Mouse (Mus musculus) megakaryocyte-erythroid progenitor cell, adult 5-6 weeks (primary cell): ENCODE data around the gene Stag1. TPM values are rescaled to one million over a fixed set of nuclear protein-coding genes. Genes with fewer than 3 reads are reported as not detected.

Experiments
- ATAC-seq: replicated peaks from 2 replicates; pipeline ENCODE4 v1.8.0; 2016; ENCODE audit warnings: mild to moderate bottlenecking, inconsistent platforms; ENCODE audit not compliant: severe bottlenecking, poor library complexity, low FRiP score, low TSS enrichment
- total RNA-seq, 2 experiments: library from RNA; stranded (forward) in 1 of 2; stranded (reverse) in 1 of 2; fragments of 200-1000, 215-1000 nt in 1 of 2; fragments of >200 nt in 1 of 2; fragmentation: Nextera tagmentation in 1 of 2; gene quantifications; 2 replicates each; pipeline ENCODE4 v1.2.3; 2014 to 2017

The Stag1 gene
- total RNA-seq, 2 experiments from 2014 or later: 68.5 to 88.8 TPM

GRCm38 (mm10) chr9:100602130-100602529, 4.5 kb downstream of the Stag1 start:
- no peak for ATAC-seq

GRCm38 (mm10) chr9:100603156-100603555, 5.6 kb downstream of the Stag1 start:
- ATAC-seq: no peak

GRCm38 (mm10) chr9:100605522-100605921, 7.9 kb downstream of the Stag1 start:
- no peak for ATAC-seq

- no peak for ATAC-seq
Observed at GRCm38 (mm10) chr9:100605985-100606554, 8.5 kb downstream of the Stag1 start.

- no peak for ATAC-seq
Observed at GRCm38 (mm10) chr9:100613501-100614071, 16.0 kb downstream of the Stag1 start.

GRCm38 (mm10) chr9:100616947-100617346, 19.3 kb downstream of the Stag1 start:
- no peak for ATAC-seq

GRCm38 (mm10) chr9:100626258-100626657, 28.7 kb downstream of the Stag1 start:
- ATAC-seq: no peak

GRCm38 (mm10) chr9:100640754-100641153, 43.2 kb downstream of the Stag1 start:
- ATAC-seq: no peak

GRCm38 (mm10) chr9:100641391-100642085, 43.9 kb downstream of the Stag1 start:
- ATAC-seq: no peak

GRCm38 (mm10) chr9:100642186-100642839, 44.7 kb downstream of the Stag1 start:
- ATAC-seq: no peak; the same call in 1 of the 2 replicates

GRCm38 (mm10) chr9:100642840-100643697, 45.5 kb downstream of the Stag1 start:
- peak; percentile 78 for ATAC-seq

- ATAC-seq: peak; percentile 11
Observed at GRCm38 (mm10) chr9:100644071-100644771, 46.6 kb downstream of the Stag1 start.

GRCm38 (mm10) chr9:100645026-100645940, 47.7 kb downstream of the Stag1 start:
- no peak for ATAC-seq

GRCm38 (mm10) chr9:100646276-100646675, 48.7 kb downstream of the Stag1 start:
- no peak for ATAC-seq

GRCm38 (mm10) chr9:100647774-100648323, 50.3 kb downstream of the Stag1 start:
- peak; percentile 45 for ATAC-seq

GRCm38 (mm10) chr9:100654104-100654503, 56.5 kb downstream of the Stag1 start:
- ATAC-seq: no peak

GRCm38 (mm10) chr9:100656058-100656457, 58.5 kb downstream of the Stag1 start:
- ATAC-seq: no peak

- ATAC-seq: no peak
Observed at GRCm38 (mm10) chr9:100660587-100660986, 63.0 kb downstream of the Stag1 start.
